Mouse (Mus musculus): Measurements from ENCODE around the gene Ube2h.

The Ube2h gene

GRCm38 (mm10) chr6:30299116-30299515 is 5.2 kb downstream of the Ube2h start:
- no peak for DNase-seq (ENCODE audit: low spot score)

GRCm38 (mm10) chr6:30292579-30292978 is 11.8 kb downstream of the Ube2h start:
- no peak for DNase-seq (ENCODE audit: low spot score)

- DNase-seq (ENCODE audit: low spot score), result no peak
Measured at GRCm38 (mm10) chr6:30287958-30288357, 16.4 kb downstream of the Ube2h start.

- no peak for DNase-seq (ENCODE audit: low spot score)
Measured at GRCm38 (mm10) chr6:30286642-30287041, 17.7 kb downstream of the Ube2h start.

GRCm38 (mm10) chr6:30284177-30284576 is 20.2 kb downstream of the Ube2h start:
- DNase-seq (ENCODE audit: low spot score), result no peak

- DNase-seq (ENCODE audit: low spot score), result no peak
Measured at GRCm38 (mm10) chr6:30282361-30282760, 22.0 kb downstream of the Ube2h start.

- no peak for DNase-seq (ENCODE audit: low spot score)
Measured at GRCm38 (mm10) chr6:30278374-30278773, 26.0 kb downstream of the Ube2h start.

- DNase-seq (ENCODE audit: low spot score), result no peak
Measured at GRCm38 (mm10) chr6:30276882-30277281, 27.5 kb downstream of the Ube2h start.

- no peak for DNase-seq (ENCODE audit: low spot score)
Measured at GRCm38 (mm10) chr6:30276375-30276774, 28.0 kb downstream of the Ube2h start.

GRCm38 (mm10) chr6:30275159-30275847 is 29.0 kb downstream of the Ube2h start:
- no peak for DNase-seq (ENCODE audit: low spot score)

- DNase-seq (ENCODE audit: low spot score), result no peak
Measured at GRCm38 (mm10) chr6:30272911-30273310, 31.4 kb downstream of the Ube2h start.

GRCm38 (mm10) chr6:30272338-30272905 is 31.9 kb downstream of the Ube2h start:
- no peak for DNase-seq (ENCODE audit: low spot score)

- DNase-seq (ENCODE audit: low spot score), result no peak
Measured at GRCm38 (mm10) chr6:30269846-30270245, 34.5 kb downstream of the Ube2h start.

GRCm38 (mm10) chr6:30267486-30267885 is 36.9 kb downstream of the Ube2h start:
- no peak for DNase-seq (ENCODE audit: low spot score)

GRCm38 (mm10) chr6:30265402-30265801 is 38.9 kb downstream of the Ube2h start:
- DNase-seq (ENCODE audit: low spot score), result no peak

- DNase-seq (ENCODE audit: low spot score), result no peak
Measured at GRCm38 (mm10) chr6:30263053-30263452, 41.3 kb downstream of the Ube2h start.

GRCm38 (mm10) chr6:30259271-30259670 is 45.1 kb downstream of the Ube2h start:
- no peak for DNase-seq (ENCODE audit: low spot score)

- no peak for DNase-seq (ENCODE audit: low spot score)
Measured at GRCm38 (mm10) chr6:30257962-30258361, 46.4 kb downstream of the Ube2h start.

GRCm38 (mm10) chr6:30255846-30256245 is 48.5 kb downstream of the Ube2h start:
- no peak for DNase-seq (ENCODE audit: low spot score)

- no peak for DNase-seq (ENCODE audit: low spot score)
Measured at GRCm38 (mm10) chr6:30252271-30253010, 51.9 kb downstream of the Ube2h start.

- DNase-seq (ENCODE audit: low spot score), result no peak
Measured at GRCm38 (mm10) chr6:30248708-30249107, 55.6 kb downstream of the Ube2h start.

GRCm38 (mm10) chr6:30245940-30246339 is 58.4 kb downstream of the Ube2h start:
- no peak for DNase-seq (ENCODE audit: low spot score)

- DNase-seq (ENCODE audit: low spot score), result no peak
Measured at GRCm38 (mm10) chr6:30245397-30245796, 58.9 kb downstream of the Ube2h start.
